Mouse (Mus musculus): Measurements from ENCODE around the gene Cnot10. TPM values are rescaled to one million over a fixed set of nuclear protein-coding genes. Genes with fewer than 3 reads are reported as not detected.

Gene Cnot10
- polyA plus RNA-seq, 1 experiment from 2014 or later, result 64.6 TPM

DNA sequence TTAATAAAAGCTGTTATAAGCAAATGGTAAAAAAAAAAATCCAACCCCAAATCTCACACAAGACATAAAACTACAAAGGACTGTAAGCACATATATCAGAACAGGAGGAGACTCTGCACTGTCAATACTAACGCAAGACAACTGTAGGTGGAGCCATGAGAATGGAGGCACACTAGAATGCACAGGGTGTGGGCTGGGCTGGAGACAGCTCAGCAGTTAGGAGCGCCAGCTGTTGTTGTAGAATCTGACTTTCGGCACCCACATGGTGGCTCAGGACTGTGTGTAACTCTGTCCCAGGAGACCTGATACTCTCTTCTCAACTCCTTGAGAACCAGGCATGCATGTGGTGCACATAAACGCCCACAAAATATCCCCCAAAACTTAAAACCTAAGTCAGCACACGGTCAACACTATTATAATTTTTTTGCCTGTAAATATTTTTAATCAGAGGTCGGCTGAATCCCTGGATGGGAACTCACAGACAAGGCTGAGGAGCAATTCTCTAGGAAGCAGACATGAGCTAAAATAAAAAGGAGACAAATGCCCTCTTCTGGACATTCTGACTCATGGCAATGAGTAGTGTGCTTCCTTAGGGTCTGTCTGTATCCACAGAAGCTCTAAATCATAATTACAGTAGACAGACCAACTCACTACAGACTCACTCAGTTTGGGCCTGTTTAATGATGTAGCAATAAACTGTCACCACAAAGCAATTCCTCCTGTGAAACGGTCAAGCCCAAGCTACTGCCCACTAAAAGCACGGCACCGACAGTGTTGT is 25.6 kb downstream of the Cnot10 start:
- H3K9ac ChIP-seq (replicated peaks; ENCODE audit: low read depth, low read length), result no peak overlapping the region
- H3K27ac ChIP-seq (ENCODE audit: low read length), result no peak overlapping the region
- H3K27me3 ChIP-seq (ENCODE audit: control insufficient read depth, insufficient read depth, low read length), result no peaks in the 10 kb centered on the region
- no peak overlapping the region for H3K4me3 ChIP-seq (ENCODE audit: low read depth, low read length)
- WGBS, result 82% methylated on average over 9 of the region's 9 CpGs
- no peak for ATAC-seq (ENCODE audit: insufficient number of reproducible peaks, insufficient read depth, low FRiP score, low read depth)
- no peaks in the 10 kb centered on the region for H3K9me3 ChIP-seq (ENCODE audit: control insufficient read depth, low read depth, low read length)
- no peak overlapping the region for H3K4me2 ChIP-seq (replicated peaks; ENCODE audit: low read depth, low read length)
- peaks cover 48% of the 10 kb centered on the region for H3K36me3 ChIP-seq (ENCODE audit: control insufficient read depth, insufficient read depth, low read length)
- no peaks in the 10 kb centered on the region for H3K4me1 ChIP-seq (ENCODE audit: control insufficient read depth, insufficient read depth, low read length)

DNA sequence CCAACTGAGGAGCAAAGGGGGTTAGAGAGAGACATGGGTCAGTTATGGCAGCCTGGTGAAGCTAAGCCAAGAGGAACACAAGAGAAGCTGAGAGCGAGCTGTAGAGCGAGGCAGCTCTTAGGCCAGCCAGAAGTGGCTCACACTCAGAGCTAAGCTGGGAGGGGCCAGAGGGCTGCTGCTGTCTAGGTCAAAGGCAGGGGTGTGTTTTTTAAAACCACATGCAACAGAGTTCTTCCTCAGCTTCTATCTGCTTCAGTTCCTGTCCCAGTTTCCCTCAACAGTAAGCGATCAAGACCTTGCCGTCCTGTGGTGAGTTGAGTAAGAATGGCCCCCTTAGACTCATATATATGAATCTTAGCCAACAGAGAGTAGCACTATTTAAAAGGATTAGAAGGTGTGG is 27.0 kb downstream of the Cnot10 start:
- Histone ChIP-seq H3K36me3 (ENCODE audit: control insufficient read depth, insufficient read depth, low read length) (peaks cover 51% of the 10 kb centered on the region), H3K27me3 (ENCODE audit: control insufficient read depth, insufficient read depth, low read length) (no peaks in the 10 kb centered on the region), H3K4me2 (replicated peaks; ENCODE audit: low read depth, low read length) (no peak overlapping the region), H3K4me3 (ENCODE audit: low read depth, low read length) (no peak overlapping the region), H3K27ac (ENCODE audit: low read length) (no peak overlapping the region), H3K4me1 (ENCODE audit: control insufficient read depth, insufficient read depth, low read length) (no peaks in the 10 kb centered on the region), H3K9me3 (ENCODE audit: control insufficient read depth, low read depth, low read length) (no peaks in the 10 kb centered on the region), H3K9ac (replicated peaks; ENCODE audit: low read depth, low read length) (no peak overlapping the region)
- ATAC-seq (ENCODE audit: insufficient number of reproducible peaks, insufficient read depth, low FRiP score, low read depth), result no peak
- 93% methylated on average over 4 of the region's 4 CpGs for WGBS

DNA sequence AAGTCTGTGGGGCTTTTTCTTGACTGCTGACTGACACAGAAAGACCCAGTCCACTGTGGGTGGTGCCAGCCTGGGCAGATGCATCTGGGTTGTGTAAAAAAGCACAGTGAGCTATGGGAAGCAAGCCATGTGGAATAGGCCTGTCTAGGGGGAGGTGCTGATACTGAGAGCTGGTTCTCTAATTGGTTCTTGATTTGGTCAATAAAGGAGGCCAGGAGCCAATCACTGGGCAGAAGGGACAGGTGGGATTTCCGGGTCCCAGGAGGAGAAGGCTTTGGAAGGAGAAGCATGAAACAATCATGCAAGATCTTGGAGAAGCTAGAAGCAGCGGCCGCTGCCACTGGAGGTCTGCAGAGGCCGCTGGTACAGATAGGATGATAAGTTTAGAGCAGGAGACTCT is 27.4 kb downstream of the Cnot10 start:
- Histone ChIP-seq H3K9me3 (ENCODE audit: control insufficient read depth, low read depth, low read length) (no peaks in the 10 kb centered on the region), H3K27ac (ENCODE audit: low read length) (no peak overlapping the region), H3K4me3 (ENCODE audit: low read depth, low read length) (no peak overlapping the region), H3K27me3 (ENCODE audit: control insufficient read depth, insufficient read depth, low read length) (no peaks in the 10 kb centered on the region), H3K9ac (replicated peaks; ENCODE audit: low read depth, low read length) (no peak overlapping the region), H3K4me2 (replicated peaks; ENCODE audit: low read depth, low read length) (no peak overlapping the region), H3K4me1 (ENCODE audit: control insufficient read depth, insufficient read depth, low read length) (no peaks in the 10 kb centered on the region), H3K36me3 (ENCODE audit: control insufficient read depth, insufficient read depth, low read length) (peaks cover 51% of the 10 kb centered on the region)
- no peak for ATAC-seq (ENCODE audit: insufficient number of reproducible peaks, insufficient read depth, low FRiP score, low read depth)
- 94% methylated on average over 4 of the region's 4 CpGs for WGBS

DNA sequence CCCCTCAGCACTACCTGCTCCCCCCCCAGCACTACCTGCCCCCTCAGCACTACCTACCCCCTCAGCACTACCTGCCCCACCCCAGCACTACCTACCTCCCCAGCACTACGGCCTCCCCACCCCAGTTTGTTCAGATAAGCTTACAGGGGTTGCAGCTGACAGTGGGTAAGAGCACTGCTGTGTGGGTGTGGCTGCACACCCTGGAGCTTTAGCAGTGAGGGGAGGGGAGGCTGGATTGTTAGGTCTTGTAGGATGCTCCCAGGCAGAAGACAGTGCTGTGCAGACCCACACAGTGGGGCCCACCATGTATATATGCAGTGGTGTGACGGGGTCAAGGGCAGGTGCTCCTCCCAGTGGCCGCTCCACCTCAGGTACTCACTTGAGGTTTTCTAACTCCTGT is 29.7 kb downstream of the Cnot10 start:
- Histone ChIP-seq H3K4me1 (ENCODE audit: control insufficient read depth, insufficient read depth, low read length) (no peaks in the 10 kb centered on the region), H3K4me3 (ENCODE audit: low read depth, low read length) (no peak overlapping the region), H3K4me2 (replicated peaks; ENCODE audit: low read depth, low read length) (no peak overlapping the region), H3K27ac (ENCODE audit: low read length) (no peak overlapping the region), H3K9me3 (ENCODE audit: control insufficient read depth, low read depth, low read length) (no peaks in the 10 kb centered on the region), H3K36me3 (ENCODE audit: control insufficient read depth, insufficient read depth, low read length) (peaks cover 56% of the 10 kb centered on the region), H3K9ac (replicated peaks; ENCODE audit: low read depth, low read length) (no peak overlapping the region), H3K27me3 (ENCODE audit: control insufficient read depth, insufficient read depth, low read length) (no peaks in the 10 kb centered on the region)
- WGBS, result 92% methylated on average over 3 of the region's 3 CpGs
- ATAC-seq (ENCODE audit: insufficient number of reproducible peaks, insufficient read depth, low FRiP score, low read depth), result no peak

DNA sequence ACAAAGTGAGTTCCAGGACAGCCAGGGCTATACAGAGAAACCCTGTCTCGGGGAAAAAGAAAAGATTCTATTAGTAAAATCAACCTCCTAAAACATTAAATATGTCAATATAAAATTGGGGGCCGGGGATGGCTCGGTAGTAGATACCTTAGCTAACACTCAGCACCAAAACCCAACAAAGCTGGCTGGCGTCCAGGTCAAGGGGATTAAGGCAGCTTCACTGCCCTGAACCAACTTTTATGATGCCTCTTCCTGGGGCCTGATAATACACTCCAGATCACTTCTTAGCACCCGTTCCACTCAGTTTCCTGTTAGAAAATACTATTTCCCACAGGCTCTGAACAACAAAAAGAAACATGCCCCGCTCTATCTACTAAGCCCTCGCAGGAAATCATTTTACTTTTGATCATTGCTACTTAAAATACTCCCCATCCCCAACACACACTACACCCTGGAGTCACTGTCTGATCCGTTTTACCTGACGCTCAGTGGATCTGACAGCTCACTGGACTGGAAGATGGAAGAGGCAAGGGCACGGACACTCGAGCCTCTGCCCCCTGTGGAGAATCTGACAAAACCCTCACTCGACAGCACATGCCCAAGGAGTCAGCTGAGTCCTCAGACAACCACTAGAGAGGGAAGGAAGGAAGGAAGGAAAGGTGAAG is 36.0 kb downstream of the Cnot10 start:
- ATAC-seq (ENCODE audit: insufficient number of reproducible peaks, insufficient read depth, low FRiP score, low read depth), result no peak
- H3K36me3 ChIP-seq (ENCODE audit: control insufficient read depth, insufficient read depth, low read length), result peaks cover 31% of the 10 kb centered on the region; the same call in 1 of the 2 replicates
- WGBS, result 78% methylated on average over 12 of the region's 12 CpGs

DNA sequence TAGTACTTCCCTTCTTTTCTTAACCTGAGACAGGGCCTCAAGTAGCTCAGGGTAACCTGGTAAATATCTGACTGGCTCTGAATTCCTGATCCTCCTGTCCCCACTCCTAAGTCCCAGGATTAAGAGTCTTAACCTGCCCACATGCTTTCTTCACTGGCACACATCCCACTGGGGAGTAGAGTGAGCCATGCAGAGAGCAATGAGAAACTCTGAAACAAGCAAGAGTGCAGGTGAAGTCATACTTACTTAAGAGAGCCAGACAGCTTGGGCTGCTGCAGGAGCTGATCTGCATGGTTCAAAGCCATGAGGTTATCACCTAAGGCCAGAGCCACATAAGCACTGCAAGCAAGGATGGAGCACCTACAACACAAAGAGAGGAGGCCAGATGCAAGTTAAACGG is 38.9 kb downstream of the Cnot10 start:
- Histone ChIP-seq H3K9me3 (ENCODE audit: control insufficient read depth, low read depth, low read length) (no peaks in the 10 kb centered on the region), H3K4me1 (ENCODE audit: control insufficient read depth, insufficient read depth, low read length) (no peaks in the 10 kb centered on the region), H3K4me2 (replicated peaks; ENCODE audit: low read depth, low read length) (no peak overlapping the region), H3K27me3 (ENCODE audit: control insufficient read depth, insufficient read depth, low read length) (no peaks in the 10 kb centered on the region), H3K9ac (replicated peaks; ENCODE audit: low read depth, low read length) (no peak overlapping the region), H3K36me3 (ENCODE audit: control insufficient read depth, insufficient read depth, low read length) (peaks cover 33% of the 10 kb centered on the region), H3K4me3 (ENCODE audit: low read depth, low read length) (no peak overlapping the region), H3K27ac (ENCODE audit: low read length) (no peak overlapping the region)
- 68% methylated on average over 1 of the region's 1 CpGs for WGBS
- no peak for ATAC-seq (ENCODE audit: insufficient number of reproducible peaks, insufficient read depth, low FRiP score, low read depth)

More for the DNA sequence above, 36.0 kb downstream of the Cnot10 start:
- no peak overlapping the region for H3K27ac ChIP-seq (ENCODE audit: low read length)
- H3K4me3 ChIP-seq (ENCODE audit: low read depth, low read length), result no peak overlapping the region
- H3K4me2 ChIP-seq (replicated peaks; ENCODE audit: low read depth, low read length), result no peak overlapping the region
- H3K9me3 ChIP-seq (ENCODE audit: control insufficient read depth, low read depth, low read length), result no peaks in the 10 kb centered on the region
- no peaks in the 10 kb centered on the region for H3K4me1 ChIP-seq (ENCODE audit: control insufficient read depth, insufficient read depth, low read length)
- no peaks in the 10 kb centered on the region for H3K27me3 ChIP-seq (ENCODE audit: control insufficient read depth, insufficient read depth, low read length)
- H3K9ac ChIP-seq (replicated peaks; ENCODE audit: low read depth, low read length), result no peak overlapping the region

DNA sequence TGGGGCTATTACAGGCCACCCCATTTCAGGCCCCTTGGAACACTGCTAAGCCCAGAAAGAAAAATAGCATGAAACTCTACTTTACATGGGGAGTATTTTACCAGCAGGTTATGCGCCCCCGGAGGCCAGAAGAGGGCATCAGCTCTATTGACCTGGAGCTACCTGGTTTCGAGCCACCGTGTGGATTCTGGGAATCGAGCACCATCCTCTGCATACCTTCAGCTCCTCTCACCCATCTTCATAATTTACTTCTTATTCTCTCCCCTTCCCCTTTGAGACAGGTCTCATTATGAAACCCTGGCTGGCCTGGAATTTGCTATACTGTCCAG is 55.0 kb downstream of the Cnot10 start:
- H3K9ac ChIP-seq (replicated peaks; ENCODE audit: low read depth, low read length), result no peak overlapping the region
- H3K36me3 ChIP-seq (ENCODE audit: control insufficient read depth, insufficient read depth, low read length), result peaks cover 12% of the 10 kb centered on the region
- no peak overlapping the region for H3K27ac ChIP-seq (ENCODE audit: low read length)
- WGBS, result 33% methylated on average over 5 of the region's 5 CpGs
- no peaks in the 10 kb centered on the region for H3K27me3 ChIP-seq (ENCODE audit: control insufficient read depth, insufficient read depth, low read length)
- peak overlapping the region; percentile 84; the same call in 1 of the 2 replicates for H3K4me2 ChIP-seq (replicated peaks; ENCODE audit: low read depth, low read length)
- H3K4me3 ChIP-seq (ENCODE audit: low read depth, low read length), result no peak overlapping the region
- no peaks in the 10 kb centered on the region for H3K9me3 ChIP-seq (ENCODE audit: control insufficient read depth, low read depth, low read length)
- H3K4me1 ChIP-seq (ENCODE audit: control insufficient read depth, insufficient read depth, low read length), result 0 out of 2 replicates have a peak, but pooled peaks cover 4% of the 10 kb centered on the region
- ATAC-seq (ENCODE audit: insufficient number of reproducible peaks, insufficient read depth, low FRiP score, low read depth), result no peak

DNA sequence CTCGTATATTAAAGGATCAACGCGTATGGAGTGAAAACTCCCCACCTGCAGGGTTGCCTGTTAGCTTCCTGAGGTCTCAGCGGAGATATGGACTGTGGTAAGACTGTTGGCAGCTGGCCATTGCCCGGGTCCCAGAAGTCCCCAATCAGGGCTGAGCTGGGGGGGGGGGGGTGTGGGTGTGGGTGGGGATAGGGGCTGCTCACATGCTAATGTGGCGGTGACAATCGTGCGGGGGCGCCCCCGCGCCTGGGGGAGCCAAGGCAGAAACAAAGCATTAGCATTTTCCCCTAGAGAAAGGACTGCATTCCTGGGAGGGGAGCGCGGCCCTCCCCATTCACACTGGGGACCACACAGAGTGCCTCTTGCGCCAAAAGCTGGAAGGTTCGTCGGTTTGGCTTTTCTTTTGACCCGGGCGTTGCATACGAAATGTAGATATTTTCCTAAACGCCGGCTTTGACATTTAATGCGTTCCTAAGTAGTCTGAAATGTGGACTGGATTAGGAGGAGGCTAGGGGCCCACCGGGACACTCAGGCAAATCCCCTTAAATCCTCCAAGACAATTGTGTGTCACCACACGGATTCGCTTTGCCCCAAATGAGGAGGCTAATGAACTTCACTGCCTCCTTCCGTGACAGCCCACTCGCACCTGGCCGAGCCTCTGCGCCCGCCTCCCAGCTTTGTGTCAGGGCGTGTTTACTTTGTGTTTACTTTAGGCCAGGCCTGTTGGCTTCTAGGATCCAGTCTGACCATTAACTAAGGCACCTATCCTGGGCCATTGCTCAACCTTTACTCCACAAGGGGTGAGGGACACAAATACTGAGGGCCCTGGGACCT is 55.6 kb downstream of the Cnot10 start:
- ATAC-seq (ENCODE audit: insufficient number of reproducible peaks, insufficient read depth, low FRiP score, low read depth), result peak; percentile 69
- 6% methylated on average over 31 of the region's 31 CpGs for WGBS
- H3K9me3 ChIP-seq (ENCODE audit: control insufficient read depth, low read depth, low read length), result no peaks in the 10 kb centered on the region

More for the DNA sequence above, 55.6 kb downstream of the Cnot10 start:
- peaks cover 12% of the 10 kb centered on the region for H3K36me3 ChIP-seq (ENCODE audit: control insufficient read depth, insufficient read depth, low read length)
- H3K4me1 ChIP-seq (ENCODE audit: control insufficient read depth, insufficient read depth, low read length), result 0 out of 2 replicates have a peak, but pooled peaks cover 4% of the 10 kb centered on the region
- H3K4me2 ChIP-seq (replicated peaks; ENCODE audit: low read depth, low read length), result peak overlapping the region; percentile 84
- H3K27me3 ChIP-seq (ENCODE audit: control insufficient read depth, insufficient read depth, low read length), result no peaks in the 10 kb centered on the region
- peak overlapping the region; percentile 74 for H3K27ac ChIP-seq (ENCODE audit: low read length)
- H3K4me3 ChIP-seq (ENCODE audit: low read depth, low read length), result peak overlapping the region; percentile 38
- peak overlapping the region; percentile 28; the same call in 1 of the 2 replicates for H3K9ac ChIP-seq (replicated peaks; ENCODE audit: low read depth, low read length)

Data from stomach, embryonic 14.5 days (tissue).